Mouse (Mus musculus) midbrain, embryonic 10.5 days (tissue): ENCODE measurements at regions not wholly inside any gene's neighbourhood (a gene's known extent, or its start where the extent isn't known, plus 50 kb on each side); places are given as distances from the start of the nearest gene placed in this dataset.
A peak's percentile ranks its signal among the peaks of the same experiment; 100 is the strongest.

ENCODE experiments used
- DNase-seq: peaks from one replicate; pipeline ENCODE4 v3.0.0-alpha.2; 2017; ENCODE audit warnings: low spot score
- H3K27ac ChIP-seq: fragments of 300-500 bp; sonication (generic); replicated peaks from 2 replicates; pipeline ENCODE4 v1.5.1; 2016; ENCODE audit warnings: mild to moderate bottlenecking
- H3K27me3 ChIP-seq: fragments of 300-500 bp; sonication (generic); 2 replicates; pipeline ENCODE4 v1.6.1; 2016; ENCODE audit warnings: low read depth, mild to moderate bottlenecking; ENCODE audit not compliant: poor library complexity, severe bottlenecking
- H3K36me3 ChIP-seq: fragments of 300-500 bp; sonication (generic); 2 replicates; pipeline ENCODE4 v1.6.1; 2016; ENCODE audit warnings: mild to moderate bottlenecking, moderate library complexity
- H3K4me1 ChIP-seq: fragments of 300-500 bp; sonication (generic); 2 replicates; pipeline ENCODE4 v1.6.1; 2016
- H3K4me3 ChIP-seq: fragments of 300-500 bp; sonication (generic); 2 replicates; pipeline ENCODE4 v1.5.1; 2016; ENCODE audit warnings: mild to moderate bottlenecking, moderate library complexity
- H3K9me3 ChIP-seq: fragments of 300-500 bp; sonication (generic); replicated peaks from 2 replicates; pipeline ENCODE4 v1.6.1; 2016; ENCODE audit warnings: mild to moderate bottlenecking
- WGBS: fragments of 180-500 bp; shearing (Covaris S2); methylation state at CpG from one replicate; pipeline ENCODE4 v1.1.7; 2016; 5-methylcytosine and 5-hydroxymethylcytosine counted together

DNA sequence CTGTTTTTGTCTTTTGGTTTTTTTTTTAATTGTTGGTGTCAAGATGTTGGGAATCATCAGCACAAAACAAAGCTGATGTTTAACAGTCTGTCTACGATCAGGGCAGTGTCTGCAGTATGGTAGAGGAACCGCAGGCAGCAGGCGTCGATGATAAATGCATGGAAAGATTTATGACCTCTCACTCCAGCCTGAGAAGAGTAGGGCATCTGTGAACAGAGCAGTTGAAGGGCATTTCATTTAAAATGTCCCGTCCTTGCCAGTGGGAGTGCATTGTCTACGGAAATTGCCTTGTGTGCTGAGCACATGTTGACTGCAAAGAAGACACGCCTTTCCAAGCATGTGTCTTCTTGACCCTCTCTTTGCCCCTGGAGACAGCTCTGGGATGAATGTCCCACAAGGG, 158.7 kb downstream of the Glrx3 start:
- no peaks in the 10 kb centered on the region for H3K27me3 ChIP-seq
- 87% methylated on average over 7 of the region's 7 CpGs for WGBS
- H3K27ac ChIP-seq, result no peak overlapping the region
- H3K4me1 ChIP-seq, result no peaks in the 10 kb centered on the region
- H3K4me3 ChIP-seq, result no peak overlapping the region
- H3K36me3 ChIP-seq, result no peaks in the 10 kb centered on the region
- no peaks in the 10 kb centered on the region for H3K9me3 ChIP-seq
- no peak for DNase-seq

DNA sequence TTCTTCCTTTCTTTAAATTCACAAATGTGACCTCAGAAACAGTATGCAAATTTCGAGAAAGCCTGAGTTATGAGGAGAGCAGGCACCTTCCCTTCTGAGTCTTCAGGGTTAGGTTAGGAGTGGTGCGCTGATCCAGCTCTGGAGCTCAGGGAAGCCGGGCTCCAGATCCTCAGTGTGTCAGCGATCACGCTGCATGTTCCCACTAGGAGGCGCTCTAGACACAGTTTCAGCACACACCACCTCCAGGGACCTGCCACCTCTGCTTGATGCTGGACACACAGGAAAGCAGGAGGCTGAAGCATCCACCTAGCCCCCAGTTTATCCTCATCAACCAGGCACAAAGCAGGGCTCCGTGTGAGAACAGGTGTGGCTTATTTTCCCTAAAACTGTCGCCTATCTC, 165.6 kb downstream of the Glrx3 start:
- no peaks in the 10 kb centered on the region for H3K4me1 ChIP-seq
- no peaks in the 10 kb centered on the region for H3K36me3 ChIP-seq
- peak; percentile 80 for DNase-seq
- WGBS, result 14% methylated on average over 8 of the region's 8 CpGs
- no peak overlapping the region for H3K27ac ChIP-seq
- peaks cover 6% of the 10 kb centered on the region; the same call in 1 of the 2 replicates for H3K27me3 ChIP-seq
- no peak overlapping the region for H3K4me3 ChIP-seq
- H3K9me3 ChIP-seq, result no peaks in the 10 kb centered on the region

DNA sequence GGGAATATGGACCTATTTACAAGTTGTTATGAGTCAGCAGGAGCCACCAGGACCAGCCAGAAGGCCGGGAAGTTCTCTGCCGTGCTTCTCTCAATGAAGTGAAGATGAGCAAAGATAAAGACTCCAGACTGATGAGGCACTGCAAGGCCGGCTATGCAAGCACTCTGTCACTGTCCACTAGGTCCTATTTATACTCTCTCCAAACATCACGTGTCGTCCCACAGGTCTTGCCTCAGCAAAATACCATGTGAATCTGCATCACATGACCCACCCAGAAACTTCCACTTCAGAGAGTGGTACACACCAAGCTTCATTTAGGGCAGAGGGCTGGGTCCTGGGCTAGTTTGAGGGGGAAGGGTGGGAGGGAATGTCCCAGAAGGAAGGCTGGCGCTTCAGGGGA, 172.3 kb downstream of the Glrx3 start:
- peaks cover 10% of the 10 kb centered on the region for H3K4me1 ChIP-seq
- H3K27ac ChIP-seq, result no peak overlapping the region
- 79% methylated on average over 6 of the region's 6 CpGs for WGBS
- H3K4me3 ChIP-seq, result no peak overlapping the region
- no peaks in the 10 kb centered on the region for H3K9me3 ChIP-seq
- no peaks in the 10 kb centered on the region for H3K27me3 ChIP-seq
- DNase-seq, result no peak
- H3K36me3 ChIP-seq, result no peaks in the 10 kb centered on the region

DNA sequence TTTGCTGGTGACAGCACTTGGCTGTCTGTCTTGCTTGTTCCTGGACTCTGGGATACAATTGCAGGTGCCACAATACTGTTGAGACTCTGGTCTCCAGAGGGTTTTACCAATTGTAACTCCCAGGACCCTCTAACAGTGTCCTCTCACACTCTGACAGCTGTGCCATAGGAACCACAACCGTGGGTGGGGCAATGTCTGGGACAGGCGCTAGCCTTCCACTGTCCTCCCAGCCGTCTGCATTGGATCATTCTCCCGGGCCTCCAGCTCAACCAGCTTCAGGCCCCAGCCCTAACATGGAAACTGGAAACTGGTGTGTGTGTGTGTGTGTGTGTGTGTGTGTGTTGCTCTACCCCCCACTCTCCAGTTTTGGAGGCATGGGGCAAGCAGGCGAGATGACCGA, 173.9 kb downstream of the Glrx3 start:
- no peaks in the 10 kb centered on the region for H3K36me3 ChIP-seq
- H3K4me1 ChIP-seq, result peaks cover 10% of the 10 kb centered on the region
- H3K9me3 ChIP-seq, result no peaks in the 10 kb centered on the region
- no peak overlapping the region for H3K4me3 ChIP-seq
- H3K27ac ChIP-seq, result no peak overlapping the region
- no peaks in the 10 kb centered on the region for H3K27me3 ChIP-seq
- no peak for DNase-seq
- WGBS, result 67% methylated on average over 6 of the region's 6 CpGs

DNA sequence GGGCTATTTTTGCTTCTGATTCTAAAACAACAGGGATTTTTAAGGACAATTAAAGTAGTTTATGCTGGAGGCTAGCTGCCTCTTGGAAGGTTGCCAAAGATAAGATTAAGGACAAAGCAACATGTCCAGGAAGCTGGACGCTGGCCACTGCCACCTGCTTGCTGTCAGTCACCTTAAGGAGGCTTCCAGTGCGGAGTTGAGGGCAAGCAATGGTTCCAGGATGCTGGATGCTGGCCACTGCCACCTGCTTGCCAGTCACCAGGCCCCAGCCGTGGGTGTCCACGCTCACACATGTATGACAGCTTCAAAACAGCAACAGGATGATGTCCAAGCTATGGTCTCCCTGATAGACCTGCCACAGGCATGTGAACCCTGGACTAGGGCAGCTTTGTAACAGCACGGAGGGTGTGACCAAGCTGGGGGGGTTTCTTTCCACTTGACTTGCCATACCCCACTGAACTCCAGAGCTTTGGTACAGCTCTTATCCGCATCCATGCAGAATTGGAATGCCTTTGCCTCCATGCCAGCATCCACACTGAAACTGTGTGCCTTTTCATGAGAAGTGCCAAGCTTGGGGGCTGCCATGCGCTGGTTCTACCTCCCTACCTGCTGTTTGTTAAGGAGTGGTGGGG, 174.6 kb downstream of the Glrx3 start:
- Histone ChIP-seq H3K9me3 (no peaks in the 10 kb centered on the region), H3K4me3 (no peak overlapping the region), H3K27me3 (no peaks in the 10 kb centered on the region), H3K4me1 (peaks cover 11% of the 10 kb centered on the region), H3K27ac (no peak overlapping the region), H3K36me3 (no peaks in the 10 kb centered on the region)
- no peak for DNase-seq
- WGBS, result 84% methylated on average over 7 of the region's 7 CpGs

DNA sequence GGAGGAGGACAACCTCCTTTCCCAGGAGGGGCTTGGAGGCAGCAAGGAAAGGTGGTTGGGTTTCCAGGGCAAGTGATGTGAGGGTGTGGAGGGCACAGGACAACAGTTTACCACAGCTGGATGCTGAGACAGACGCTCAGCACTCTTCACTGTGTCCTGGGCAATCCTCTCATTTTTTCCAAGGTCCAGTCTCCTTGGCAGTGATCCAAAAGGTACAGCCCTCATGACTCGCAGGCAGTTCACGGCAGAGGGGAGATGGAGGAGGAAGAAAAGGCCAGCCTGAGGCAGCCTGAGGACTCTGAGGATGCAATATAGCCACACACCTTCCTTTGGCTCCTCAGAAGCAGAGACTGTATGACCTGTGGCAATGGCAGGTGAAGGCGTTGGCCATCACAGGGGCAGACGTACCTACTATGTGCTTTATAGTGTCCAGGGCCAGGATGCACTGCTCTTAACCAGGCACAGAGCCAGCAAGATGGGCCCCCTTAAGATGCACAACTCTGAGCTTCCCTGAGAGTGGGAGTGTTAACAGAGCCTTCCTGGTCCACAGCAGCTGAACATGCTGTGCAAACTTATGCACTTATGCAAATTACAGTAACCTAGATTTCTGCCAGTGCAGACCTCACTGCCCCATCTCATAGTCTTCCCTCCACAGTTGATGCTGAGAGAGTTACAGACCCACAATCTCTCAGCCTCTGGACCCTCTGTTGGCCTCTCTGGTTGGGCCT, 181.2 kb downstream of the Glrx3 start:
- peaks cover 11% of the 10 kb centered on the region for H3K4me1 ChIP-seq
- no peaks in the 10 kb centered on the region for H3K36me3 ChIP-seq
- H3K4me3 ChIP-seq, result no peak overlapping the region
- no peak for DNase-seq
- peak overlapping the region; percentile 33; the same call in 1 of the 2 replicates for H3K27ac ChIP-seq
- no peaks in the 10 kb centered on the region for H3K9me3 ChIP-seq
- H3K27me3 ChIP-seq, result no peaks in the 10 kb centered on the region
- 88% methylated on average over 5 of the region's 5 CpGs for WGBS

DNA sequence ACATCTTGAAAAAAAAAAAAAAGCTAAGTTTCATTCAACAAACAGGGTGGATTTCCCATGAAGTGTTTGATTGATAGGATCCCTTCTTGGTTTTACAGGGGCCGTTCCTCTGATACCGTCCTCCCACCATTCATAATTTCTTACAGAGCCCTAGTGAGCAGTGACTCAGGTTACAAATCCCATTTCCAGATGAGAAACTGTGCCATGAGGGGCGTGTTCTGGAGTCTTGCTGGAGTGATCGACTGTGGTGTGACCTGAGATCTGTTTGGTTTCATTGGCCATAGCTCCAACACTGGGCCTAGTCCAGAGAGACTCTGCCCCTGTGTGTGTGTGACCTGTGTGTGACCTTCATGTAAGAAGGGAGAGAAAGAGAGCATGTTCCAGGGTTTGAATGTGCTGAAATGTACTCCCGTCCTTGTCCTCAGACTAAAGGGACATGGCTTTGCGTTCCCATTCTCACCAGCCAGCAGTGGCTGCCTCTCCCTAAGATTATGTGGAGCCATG, 181.9 kb downstream of the Glrx3 start:
- no peaks in the 10 kb centered on the region for H3K36me3 ChIP-seq
- no peak overlapping the region for H3K4me3 ChIP-seq
- 76% methylated on average over 6 of the region's 6 CpGs for WGBS
- no peak overlapping the region for H3K27ac ChIP-seq
- DNase-seq, result no peak
- no peaks in the 10 kb centered on the region for H3K9me3 ChIP-seq
- H3K27me3 ChIP-seq, result no peaks in the 10 kb centered on the region
- H3K4me1 ChIP-seq, result peaks cover 11% of the 10 kb centered on the region

DNA sequence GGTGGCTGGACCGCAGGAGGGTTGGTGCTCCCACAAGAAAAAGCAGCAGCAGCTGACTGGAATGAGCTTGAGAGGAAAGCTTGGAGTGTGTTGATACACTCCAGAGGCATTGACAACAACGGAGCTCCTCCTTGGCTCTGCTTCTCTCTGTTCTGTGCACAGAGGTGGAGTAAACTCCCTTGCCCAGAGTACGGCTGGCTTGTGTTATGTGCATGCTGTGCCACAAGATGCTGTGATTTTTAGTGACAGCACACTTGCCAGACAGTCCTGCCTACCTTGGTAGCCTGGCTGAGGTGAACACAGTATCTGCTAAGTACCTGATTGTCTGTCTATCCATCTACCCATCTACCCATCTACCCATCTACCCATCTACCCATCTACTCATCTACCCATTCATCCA, 190.9 kb downstream of the Glrx3 start:
- DNase-seq, result no peak
- H3K27ac ChIP-seq, result no peak overlapping the region
- 91% methylated on average over 3 of the region's 3 CpGs for WGBS
- no peaks in the 10 kb centered on the region for H3K4me1 ChIP-seq
- no peaks in the 10 kb centered on the region for H3K9me3 ChIP-seq
- no peaks in the 10 kb centered on the region for H3K36me3 ChIP-seq
- no peaks in the 10 kb centered on the region for H3K27me3 ChIP-seq
- no peak overlapping the region for H3K4me3 ChIP-seq

DNA sequence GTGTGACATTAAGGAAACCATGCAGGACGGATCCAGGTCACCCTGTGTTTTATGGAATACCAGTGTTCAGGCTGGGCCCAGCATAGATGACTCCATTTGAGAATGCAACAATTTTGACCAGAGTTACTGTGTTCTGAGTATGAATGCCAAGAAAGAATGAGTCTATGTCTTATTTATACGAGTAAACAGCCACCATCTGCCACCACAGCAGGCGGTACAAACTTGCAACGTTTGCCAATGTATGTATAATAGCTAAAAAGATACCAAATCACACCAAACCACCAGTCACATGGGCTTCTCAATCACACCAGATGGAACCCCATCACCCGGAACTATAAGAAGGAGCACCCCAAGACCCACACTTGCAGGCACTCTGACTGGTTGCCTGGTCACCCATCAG, 192.1 kb downstream of the Glrx3 start:
- 95% methylated on average over 5 of the region's 5 CpGs for WGBS
- Histone ChIP-seq H3K4me3 (no peak overlapping the region), H3K9me3 (no peaks in the 10 kb centered on the region), H3K36me3 (no peaks in the 10 kb centered on the region), H3K4me1 (no peaks in the 10 kb centered on the region), H3K27ac (no peak overlapping the region), H3K27me3 (no peaks in the 10 kb centered on the region)
- DNase-seq, result no peak

DNA sequence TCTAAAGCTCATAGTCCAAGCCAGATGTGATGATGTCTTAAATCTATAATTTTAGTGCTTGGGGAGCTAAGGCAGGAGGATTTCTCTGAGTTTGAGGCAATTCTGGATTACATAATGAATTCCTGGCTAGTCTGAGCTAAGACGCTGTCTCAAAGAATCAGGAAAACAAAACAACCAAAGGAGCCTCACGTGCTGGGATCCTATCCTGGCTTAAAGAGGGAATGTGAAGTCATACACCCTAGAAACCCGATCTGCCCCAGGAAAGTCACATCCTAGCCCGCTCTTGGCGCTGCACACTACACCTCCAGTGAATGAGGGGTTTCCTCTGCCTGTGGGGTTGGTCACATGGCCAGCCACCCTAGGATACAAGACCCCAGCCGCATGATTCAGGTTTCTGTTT, 211.2 kb downstream of the Glrx3 start:
- peaks cover 20% of the 10 kb centered on the region for H3K4me1 ChIP-seq
- H3K9me3 ChIP-seq, result no peaks in the 10 kb centered on the region
- DNase-seq, result no peak
- H3K27ac ChIP-seq, result no peak overlapping the region
- 54% methylated on average over 6 of the region's 6 CpGs for WGBS
- no peaks in the 10 kb centered on the region for H3K36me3 ChIP-seq
- H3K4me3 ChIP-seq, result no peak overlapping the region
- no peaks in the 10 kb centered on the region for H3K27me3 ChIP-seq

DNA sequence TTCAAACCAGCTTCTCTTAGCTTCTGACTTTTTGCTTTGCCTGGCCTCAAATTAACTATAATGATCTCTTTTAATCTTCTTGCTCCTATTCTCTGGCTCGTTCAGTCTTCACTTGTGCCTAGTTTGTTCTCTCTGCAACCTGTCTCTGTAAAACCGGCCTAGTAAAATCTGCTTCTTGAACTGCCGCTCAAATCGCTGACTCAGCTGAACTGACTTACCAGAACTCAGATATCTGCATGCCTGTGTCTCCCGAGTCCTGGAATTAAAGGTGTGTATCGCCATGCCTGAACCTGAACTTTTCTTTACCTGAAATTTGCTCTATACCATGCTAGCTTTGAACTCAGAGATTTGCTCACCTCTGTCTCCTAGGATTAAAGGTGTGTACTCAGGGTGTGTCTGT, 212.2 kb downstream of the Glrx3 start:
- no peak overlapping the region for H3K4me3 ChIP-seq
- H3K9me3 ChIP-seq, result no peaks in the 10 kb centered on the region
- no peaks in the 10 kb centered on the region for H3K36me3 ChIP-seq
- no peak for DNase-seq
- H3K27ac ChIP-seq, result no peak overlapping the region
- H3K4me1 ChIP-seq, result peaks cover 20% of the 10 kb centered on the region
- no peaks in the 10 kb centered on the region for H3K27me3 ChIP-seq
- 89% methylated on average over 6 of the region's 6 CpGs for WGBS

DNA sequence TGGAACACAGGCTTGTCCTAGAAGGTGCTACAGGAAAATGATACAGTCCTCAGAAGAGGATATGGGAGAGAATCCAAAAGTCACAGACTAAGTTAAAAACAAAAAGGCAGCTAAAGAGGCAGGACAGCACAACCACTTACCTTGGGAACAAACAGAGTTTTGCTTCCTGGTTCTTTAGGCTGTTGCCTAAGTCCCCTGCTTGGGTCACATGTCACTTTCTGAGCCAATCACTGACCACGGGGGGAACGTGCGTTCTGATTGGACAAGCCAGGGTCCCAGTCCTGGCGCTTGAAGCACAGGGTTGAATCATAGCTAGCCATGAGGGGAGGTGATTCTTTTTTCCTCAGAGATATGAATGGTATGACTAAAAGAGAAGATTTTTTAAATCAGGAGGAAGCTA, 216.4 kb downstream of the Glrx3 start:
- WGBS, result 93% methylated on average over 4 of the region's 4 CpGs
- H3K4me1 ChIP-seq, result peaks cover 17% of the 10 kb centered on the region
- DNase-seq, result no peak
- H3K36me3 ChIP-seq, result no peaks in the 10 kb centered on the region
- no peaks in the 10 kb centered on the region for H3K9me3 ChIP-seq
- H3K4me3 ChIP-seq, result no peak overlapping the region
- no peaks in the 10 kb centered on the region for H3K27me3 ChIP-seq
- no peak overlapping the region for H3K27ac ChIP-seq

DNA sequence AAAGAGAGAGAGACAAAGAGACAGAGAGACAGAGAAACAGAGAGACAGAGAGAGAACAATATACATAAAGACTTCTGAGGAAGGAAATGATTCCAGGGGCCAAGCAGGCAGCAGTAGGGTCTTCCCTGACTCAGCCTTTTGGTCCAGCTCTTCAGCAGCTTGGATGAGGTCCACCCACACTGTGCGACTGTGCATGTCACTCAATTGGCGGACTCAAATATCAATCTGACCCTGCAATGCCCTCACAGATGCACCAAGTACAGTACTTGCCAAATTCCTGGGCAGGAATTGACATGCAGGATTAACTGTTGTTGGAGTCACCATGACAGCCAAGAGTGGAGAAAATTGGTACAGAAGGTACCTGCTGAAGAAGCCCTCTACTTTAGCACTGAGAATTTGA, 229.8 kb downstream of the Glrx3 start:
- 87% methylated on average over 2 of the region's 2 CpGs for WGBS
- Histone ChIP-seq H3K27ac (no peak overlapping the region), H3K36me3 (no peaks in the 10 kb centered on the region), H3K27me3 (no peaks in the 10 kb centered on the region), H3K4me1 (no peaks in the 10 kb centered on the region), H3K9me3 (no peaks in the 10 kb centered on the region), H3K4me3 (no peak overlapping the region)
- DNase-seq, result no peak
